Mouse (Mus musculus): ENCODE data around the gene Lhx1. TPM values are rescaled to one million over a fixed set of nuclear protein-coding genes. Genes with fewer than 3 reads are reported as not detected.
A peak's percentile ranks its signal among the peaks of the same experiment; 100 is the strongest.

The Lhx1 gene
- total and polyA plus RNA-seq, 2 experiments = not detected

DNA sequence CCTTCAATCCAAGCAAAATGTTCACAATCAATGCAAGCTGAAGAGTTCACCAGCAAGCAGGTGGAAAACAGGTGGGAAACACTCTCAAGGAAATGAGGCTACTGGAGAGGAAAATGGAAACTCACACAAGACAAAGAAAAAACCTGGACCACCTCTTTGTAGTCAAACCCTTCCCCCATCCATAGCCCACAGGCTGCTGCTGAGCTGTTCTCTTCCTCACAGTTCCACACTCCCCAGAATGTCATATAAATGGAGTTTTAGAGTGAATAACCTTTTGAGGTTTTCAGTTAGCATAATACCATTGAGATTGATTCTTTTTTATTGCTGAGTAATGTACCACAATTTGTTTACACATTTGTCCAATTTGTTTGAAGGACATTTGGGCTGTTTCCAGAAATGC lies 28.4 kb downstream of the Lhx1 start:
- Histone ChIP-seq H3K9ac (ENCODE audit: low read depth, low read length) (no peak overlapping the region), H3K4me3 (ENCODE audit: insufficient read depth, low read depth, low read length) (no peak overlapping the region), H3K27ac (replicated peaks; ENCODE audit: insufficient read depth, low read depth, low read length) (no peak overlapping the region), H3K4me1 (ENCODE audit: control insufficient read depth, insufficient read depth, low read length) (no peaks in the 10 kb centered on the region), H3K79me2 (ENCODE audit: control insufficient read depth, insufficient read depth, low read length) (no peaks in the 10 kb centered on the region; the same call in 1 of the 2 replicates), H3K27me3 (ENCODE audit: control insufficient read depth, insufficient read depth, low read length) (no peaks in the 10 kb centered on the region), H3K36me3 (ENCODE audit: control insufficient read depth, insufficient read depth, low read length) (peaks cover 10% of the 10 kb centered on the region)
- DNase-seq (ENCODE audit: extremely low read depth, low read depth, low spot score) = peak; percentile 45
- TF ChIP-seq POLR2A (IDR thresholded peaks at IDR 0.05; ENCODE audit: extremely low read depth, insufficient read depth, low read length) = no peak
- TF ChIP-seq CTCF (IDR thresholded peaks at IDR 0.05; ENCODE audit: low read depth, low read length) = no peak

DNA sequence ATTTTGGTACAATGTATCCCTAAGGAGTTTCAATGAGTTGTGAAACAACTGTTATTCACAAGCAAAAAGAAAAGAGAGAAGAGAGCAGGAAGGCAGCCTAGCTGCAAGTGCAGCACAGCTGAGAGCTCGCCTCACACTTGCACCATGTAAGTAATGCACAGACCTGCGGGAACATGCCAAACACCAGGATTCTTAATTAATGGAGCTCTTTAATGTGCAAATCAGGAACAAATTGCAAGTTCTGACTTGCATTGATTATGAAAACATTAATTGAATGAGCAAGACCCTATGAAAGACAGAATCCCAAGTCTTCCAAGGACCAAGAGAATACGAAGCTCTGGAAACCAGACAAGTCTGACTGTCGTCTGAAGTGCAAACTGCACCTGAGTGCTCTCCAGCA lies 29.6 kb downstream of the Lhx1 start:
- Histone ChIP-seq H3K4me3 (ENCODE audit: insufficient read depth, low read depth, low read length) (no peak overlapping the region), H3K36me3 (ENCODE audit: control insufficient read depth, insufficient read depth, low read length) (peaks cover 7% of the 10 kb centered on the region), H3K79me2 (ENCODE audit: control insufficient read depth, insufficient read depth, low read length) (no peaks in the 10 kb centered on the region; the same call in 1 of the 2 replicates), H3K9ac (ENCODE audit: low read depth, low read length) (no peak overlapping the region), H3K27ac (replicated peaks; ENCODE audit: insufficient read depth, low read depth, low read length) (no peak overlapping the region), H3K27me3 (ENCODE audit: control insufficient read depth, insufficient read depth, low read length) (no peaks in the 10 kb centered on the region), H3K4me1 (ENCODE audit: control insufficient read depth, insufficient read depth, low read length) (no peaks in the 10 kb centered on the region)
- no peak for DNase-seq (ENCODE audit: extremely low read depth, low read depth, low spot score)
- TF ChIP-seq CTCF (IDR thresholded peaks at IDR 0.05; ENCODE audit: low read depth, low read length) = no peak
- TF ChIP-seq POLR2A (IDR thresholded peaks at IDR 0.05; ENCODE audit: extremely low read depth, insufficient read depth, low read length) = no peak
- 86% methylated on average over 4 of the region's 4 CpGs for WGBS

- H3K36me3 ChIP-seq (ENCODE audit: control insufficient read depth, insufficient read depth, low read length) = no peaks in the 10 kb centered on the region; the same call in 1 of the 2 replicates
Observed at GRCm38 (mm10) chr11:84481661-84482060, 43.7 kb downstream of the Lhx1 start.

GRCm38 (mm10) chr11:84480451-84480850 lies 44.9 kb downstream of the Lhx1 start:
- no peak for DNase-seq (ENCODE audit: extremely low read depth, low read depth, low spot score)
- WGBS = 61% methylated on average over 3 of the region's 3 CpGs
- H3K4me1 ChIP-seq (ENCODE audit: control insufficient read depth, insufficient read depth, low read length) = no peaks in the 10 kb centered on the region

More at GRCm38 (mm10) chr11:84481661-84482060, 43.7 kb downstream of the Lhx1 start:
- Histone ChIP-seq H3K27ac (replicated peaks; ENCODE audit: insufficient read depth, low read depth, low read length) (no peak overlapping the region), H3K27me3 (ENCODE audit: control insufficient read depth, insufficient read depth, low read length) (no peaks in the 10 kb centered on the region), H3K9ac (ENCODE audit: low read depth, low read length) (no peak overlapping the region), H3K79me2 (ENCODE audit: control insufficient read depth, insufficient read depth, low read length) (no peaks in the 10 kb centered on the region; the same call in 1 of the 2 replicates), H3K4me1 (ENCODE audit: control insufficient read depth, insufficient read depth, low read length) (no peaks in the 10 kb centered on the region), H3K4me3 (ENCODE audit: insufficient read depth, low read depth, low read length) (no peak overlapping the region)
- WGBS = 80% methylated on average over 7 of the region's 7 CpGs
- TF ChIP-seq CTCF (IDR thresholded peaks at IDR 0.05; ENCODE audit: low read depth, low read length) = no peak
- no peak for TF ChIP-seq POLR2A (IDR thresholded peaks at IDR 0.05; ENCODE audit: extremely low read depth, insufficient read depth, low read length)
- no peak for DNase-seq (ENCODE audit: extremely low read depth, low read depth, low spot score)

GRCm38 (mm10) chr11:84476641-84477040 lies 48.7 kb downstream of the Lhx1 start:
- DNase-seq (ENCODE audit: extremely low read depth, low read depth, low spot score) = no peak
- Histone ChIP-seq H3K27ac (replicated peaks; ENCODE audit: insufficient read depth, low read depth, low read length) (no peak overlapping the region), H3K9ac (ENCODE audit: low read depth, low read length) (no peak overlapping the region), H3K36me3 (ENCODE audit: control insufficient read depth, insufficient read depth, low read length) (peaks cover 8% of the 10 kb centered on the region), H3K79me2 (ENCODE audit: control insufficient read depth, insufficient read depth, low read length) (no peaks in the 10 kb centered on the region; the same call in 1 of the 2 replicates), H3K4me1 (ENCODE audit: control insufficient read depth, insufficient read depth, low read length) (no peaks in the 10 kb centered on the region), H3K27me3 (ENCODE audit: control insufficient read depth, insufficient read depth, low read length) (no peaks in the 10 kb centered on the region), H3K4me3 (ENCODE audit: insufficient read depth, low read depth, low read length) (no peak overlapping the region)
- no peak for TF ChIP-seq POLR2A (IDR thresholded peaks at IDR 0.05; ENCODE audit: extremely low read depth, insufficient read depth, low read length)
- no peak for TF ChIP-seq CTCF (IDR thresholded peaks at IDR 0.05; ENCODE audit: low read depth, low read length)
- WGBS = 94% methylated on average over 2 of the region's 2 CpGs

More at GRCm38 (mm10) chr11:84480451-84480850, 44.9 kb downstream of the Lhx1 start:
- H3K27ac ChIP-seq (replicated peaks; ENCODE audit: insufficient read depth, low read depth, low read length) = no peak overlapping the region
- H3K4me3 ChIP-seq (ENCODE audit: insufficient read depth, low read depth, low read length) = no peak overlapping the region
- H3K36me3 ChIP-seq (ENCODE audit: control insufficient read depth, insufficient read depth, low read length) = no peaks in the 10 kb centered on the region; the same call in 1 of the 2 replicates
- TF ChIP-seq CTCF (IDR thresholded peaks at IDR 0.05; ENCODE audit: low read depth, low read length) (no peak), POLR2A (IDR thresholded peaks at IDR 0.05; ENCODE audit: extremely low read depth, insufficient read depth, low read length) (no peak)
- H3K9ac ChIP-seq (ENCODE audit: low read depth, low read length) = no peak overlapping the region
- no peaks in the 10 kb centered on the region for H3K27me3 ChIP-seq (ENCODE audit: control insufficient read depth, insufficient read depth, low read length)
- no peaks in the 10 kb centered on the region; the same call in 1 of the 2 replicates for H3K79me2 ChIP-seq (ENCODE audit: control insufficient read depth, insufficient read depth, low read length)

- H3K27ac ChIP-seq (replicated peaks; ENCODE audit: insufficient read depth, low read depth, low read length) = no peak overlapping the region
- H3K79me2 ChIP-seq (ENCODE audit: control insufficient read depth, insufficient read depth, low read length) = no peaks in the 10 kb centered on the region; the same call in 1 of the 2 replicates
- no peak overlapping the region for H3K9ac ChIP-seq (ENCODE audit: low read depth, low read length)
- no peak overlapping the region for H3K4me3 ChIP-seq (ENCODE audit: insufficient read depth, low read depth, low read length)
- 97% methylated on average over 4 of the region's 4 CpGs for whole genome bisulfite sequencing
- TF ChIP-seq CTCF (IDR thresholded peaks at IDR 0.05; ENCODE audit: low read depth, low read length) (no peak), POLR2A (IDR thresholded peaks at IDR 0.05; ENCODE audit: extremely low read depth, insufficient read depth, low read length) (no peak)
- peaks cover 11% of the 10 kb centered on the region for H3K36me3 ChIP-seq (ENCODE audit: control insufficient read depth, insufficient read depth, low read length)
- H3K27me3 ChIP-seq (ENCODE audit: control insufficient read depth, insufficient read depth, low read length) = no peaks in the 10 kb centered on the region
- DNase-seq (ENCODE audit: extremely low read depth, low read depth, low spot score) = no peak
- H3K4me1 ChIP-seq (ENCODE audit: control insufficient read depth, insufficient read depth, low read length) = no peaks in the 10 kb centered on the region
Observed at GRCm38 (mm10) chr11:84475991-84476390, 49.3 kb downstream of the Lhx1 start.

Data from liver, adult 2 months (tissue).